Mouse (Mus musculus) inflammation-experienced regulatory T-cells, adult 6 months (primary cell): ENCODE data around the gene Kcnip4. TPM values are rescaled to one million over a fixed set of nuclear protein-coding genes. Genes with fewer than 3 reads are reported as not detected.

Source experiments
- ATAC-seq: one replicate; pipeline ENCODE4 v1.8.0; 2017
- polyA plus RNA-seq, 3 experiments: library from polyadenylated mRNA; unstranded; fragments of 100-300 nt; shearing (Covaris generic); gene quantifications; one replicate each; pipeline ENCODE4 v1.2.1; 2017

The Kcnip4 gene
- polyA plus RNA-seq = under 1 TPM in 1 of 3 experiments, not detected in 2; 0.27 TPM

GRCm38 (mm10) chr5:49524394-49525241 lies at the start of gene Kcnip4:
Gene Kcnip4, minus strand, starts transcription at chr5:49524907.
- no peak for ATAC-seq

GRCm38 (mm10) chr5:49571876-49572275 lies 47.2 kb upstream of the Kcnip4 start:
- no peak for ATAC-seq

- no peak for ATAC-seq
Observed at GRCm38 (mm10) chr5:49563751-49564150, 39.0 kb upstream of the Kcnip4 start.

- ATAC-seq = no peak
Observed at GRCm38 (mm10) chr5:49557436-49557835, 32.7 kb upstream of the Kcnip4 start.

DNA sequence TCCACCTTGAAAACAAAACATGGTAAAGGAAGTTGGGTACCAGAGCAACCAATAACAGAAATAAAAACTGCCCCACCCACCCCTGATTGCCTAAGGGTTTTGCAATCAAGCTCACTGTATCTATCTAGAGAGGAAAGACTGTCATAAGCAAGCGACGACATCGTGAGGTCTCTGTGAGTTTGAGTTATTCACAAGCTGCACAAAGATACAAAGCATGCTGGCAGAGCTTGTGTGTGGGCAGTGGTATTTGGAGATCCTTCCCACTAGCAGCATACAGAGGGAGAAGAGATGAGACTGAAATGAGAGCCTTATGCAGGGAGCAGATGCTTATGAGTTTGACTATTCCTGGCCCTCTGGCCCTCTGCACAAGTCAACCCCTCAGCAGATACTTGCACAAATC lies 23.2 kb upstream of the Kcnip4 start:
- no peak for ATAC-seq

DNA sequence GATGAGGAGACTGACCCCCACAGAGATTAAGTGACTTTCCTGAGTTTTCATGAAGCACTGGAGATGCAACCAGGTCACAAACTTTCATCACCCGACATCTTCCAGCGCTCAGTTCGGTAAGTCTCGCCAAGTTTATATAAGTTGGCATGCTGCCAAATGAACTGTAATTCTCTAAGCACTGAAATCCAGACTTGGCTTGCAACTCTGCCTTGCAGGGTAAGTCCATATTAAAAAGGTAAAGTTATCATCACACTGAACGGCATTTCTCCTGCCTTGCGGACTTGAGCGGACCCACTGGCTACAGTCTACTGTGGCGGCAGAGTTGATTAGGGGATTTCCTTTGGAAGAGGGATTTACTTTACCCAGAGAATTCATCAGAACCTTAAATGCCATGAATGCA lies 4.7 kb upstream of the Kcnip4 start:
- no peak for ATAC-seq

GRCm38 (mm10) chr5:49525242-49525612 lies 520 bp upstream of the Kcnip4 start:
- no peak for ATAC-seq

GRCm38 (mm10) chr5:49523997-49524393 lies 712 bp downstream of the Kcnip4 start:
- no peak for ATAC-seq

GRCm38 (mm10) chr5:49522986-49523385 lies 1.7 kb downstream of the Kcnip4 start:
- no peak for ATAC-seq

DNA sequence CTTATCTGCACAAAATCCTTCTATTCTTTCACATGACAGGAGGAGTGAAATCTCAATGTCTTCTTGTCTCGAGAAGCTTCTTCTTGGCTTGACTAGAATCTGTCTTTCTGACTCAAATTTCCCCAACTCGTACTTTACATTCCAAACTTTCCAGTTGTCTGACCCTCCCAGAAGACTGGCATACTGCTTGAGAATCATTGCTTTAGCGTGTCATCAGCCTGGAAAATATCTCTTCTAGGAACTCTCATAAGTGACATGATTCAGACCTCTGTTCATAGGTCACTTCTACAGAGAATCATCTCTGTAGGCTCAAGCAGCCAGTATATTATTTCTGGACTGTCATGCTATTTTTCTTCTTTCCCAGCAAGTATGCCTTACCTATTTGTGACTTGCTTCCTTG lies 26.0 kb downstream of the Kcnip4 start:
- ATAC-seq = no peak

DNA sequence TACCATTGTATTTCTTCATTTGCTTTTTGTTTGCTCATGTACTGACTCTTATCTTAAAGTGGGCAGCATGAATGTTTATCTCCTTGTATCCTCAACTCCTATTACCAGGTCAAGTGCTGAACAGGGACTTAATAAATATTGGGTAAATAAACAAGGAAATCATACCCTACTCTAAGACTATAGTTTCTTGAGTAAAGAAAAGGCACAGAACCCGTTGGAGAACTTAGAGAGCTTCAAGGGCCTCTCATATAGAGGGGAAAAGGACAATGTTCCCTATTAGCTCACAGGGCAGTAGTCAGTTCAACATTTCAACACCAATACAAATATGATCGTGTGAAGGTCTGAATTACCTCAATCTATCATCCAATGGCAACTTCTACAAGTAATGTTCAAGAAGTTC lies 37.4 kb downstream of the Kcnip4 start:
- ATAC-seq = no peak

DNA sequence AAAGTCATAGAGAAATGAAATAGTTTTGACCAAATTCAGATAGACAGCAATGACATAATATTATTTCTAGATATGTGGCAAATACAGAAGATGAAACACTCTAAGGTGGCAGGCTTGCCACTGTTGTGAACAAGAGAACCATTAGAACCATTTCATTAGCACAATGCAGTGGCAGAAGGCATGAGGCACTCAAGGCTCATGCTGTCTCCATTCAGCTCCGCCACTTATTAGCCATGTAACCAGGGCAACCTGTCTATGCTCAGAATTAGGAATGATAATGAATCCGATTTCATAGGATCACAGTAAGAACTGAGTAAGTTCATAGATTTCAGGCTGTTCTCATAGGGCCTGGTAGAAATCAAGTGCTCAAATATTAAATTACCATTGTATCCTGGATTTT lies 54.0 kb downstream of the Kcnip4 start:
- ATAC-seq = no peak

- ATAC-seq = no peak
Observed at GRCm38 (mm10) chr5:49460643-49461276, 63.9 kb downstream of the Kcnip4 start.

- no peak for ATAC-seq
Observed at GRCm38 (mm10) chr5:49453100-49453499, 71.6 kb downstream of the Kcnip4 start.

- no peak for ATAC-seq
Observed at GRCm38 (mm10) chr5:49451295-49451694, 73.4 kb downstream of the Kcnip4 start.

DNA sequence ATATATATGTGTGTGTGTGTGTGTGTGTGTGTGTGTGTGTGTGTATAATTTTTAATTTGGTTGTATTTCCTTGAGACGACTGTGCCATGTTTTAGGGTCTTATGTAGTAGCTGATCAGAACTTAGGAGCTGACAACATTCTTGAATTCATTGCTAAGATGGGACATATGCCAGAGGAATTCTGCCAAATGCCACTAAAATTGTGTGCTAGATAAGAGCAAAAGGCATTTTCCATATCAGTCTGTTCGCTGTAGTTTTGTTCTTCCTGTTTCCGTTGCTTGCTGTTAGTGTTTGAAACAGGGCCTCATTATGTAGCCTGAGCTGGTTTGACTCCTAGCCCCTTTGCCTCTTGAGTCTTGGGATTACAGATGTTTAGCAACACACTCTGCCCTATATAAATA lies 73.8 kb downstream of the Kcnip4 start:
- no peak for ATAC-seq

DNA sequence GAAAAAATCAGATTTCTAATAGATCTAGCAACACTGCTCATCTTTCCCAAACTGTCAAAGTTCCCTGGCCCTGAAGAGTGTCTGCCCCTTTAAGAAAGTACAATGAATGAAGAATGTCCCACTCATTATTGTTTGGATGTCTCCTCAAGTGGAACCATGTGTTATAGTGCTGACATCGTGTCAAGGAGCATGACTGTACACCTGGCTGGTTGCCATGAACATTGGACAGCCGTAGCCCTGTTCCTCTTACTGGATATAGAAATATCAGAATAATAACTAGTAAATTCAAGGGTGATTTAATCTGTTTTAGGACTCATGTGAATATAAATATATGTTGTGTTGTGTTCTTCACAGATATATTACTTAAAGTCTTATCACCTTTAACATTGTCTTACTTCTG lies 87.5 kb downstream of the Kcnip4 start:
- no peak for ATAC-seq

- ATAC-seq = no peak
Observed at GRCm38 (mm10) chr5:49427689-49428088, 97.0 kb downstream of the Kcnip4 start.

GRCm38 (mm10) chr5:49419707-49420106 lies 105.0 kb downstream of the Kcnip4 start:
- no peak for ATAC-seq

GRCm38 (mm10) chr5:49408351-49408750 lies 116.4 kb downstream of the Kcnip4 start:
- ATAC-seq = no peak

GRCm38 (mm10) chr5:49370543-49371076 lies 154.1 kb downstream of the Kcnip4 start:
- no peak for ATAC-seq

GRCm38 (mm10) chr5:49368636-49369423 lies 155.9 kb downstream of the Kcnip4 start:
- ATAC-seq = no peak

- ATAC-seq = no peak
Observed at GRCm38 (mm10) chr5:49356381-49356780, 168.3 kb downstream of the Kcnip4 start.
